Mouse (Mus musculus) liver, embryonic 14.5 days (tissue): ENCODE results near the gene Cacng8.

Source experiments
- CTCF ChIP-seq: IDR thresholded peaks from 2 replicates; pipeline ENCODE4 v1.5.1; 2016; ENCODE audit warnings: antibody characterized with exemption, low read depth, control low read depth
- EP300 ChIP-seq: IDR thresholded peaks from 2 replicates; pipeline ENCODE4 v1.6.1; 2016; ENCODE audit warnings: antibody characterized with exemption, low read depth

- TF ChIP-seq CTCF = no peak
- no peak for TF ChIP-seq EP300
Observed at GRCm38 (mm10) chr7:3453486-3454183, 63.2 kb downstream of the Cacng8 start.
